Mouse (Mus musculus): ENCODE measurements around the gene Hes7.

The Hes7 gene

DNA sequence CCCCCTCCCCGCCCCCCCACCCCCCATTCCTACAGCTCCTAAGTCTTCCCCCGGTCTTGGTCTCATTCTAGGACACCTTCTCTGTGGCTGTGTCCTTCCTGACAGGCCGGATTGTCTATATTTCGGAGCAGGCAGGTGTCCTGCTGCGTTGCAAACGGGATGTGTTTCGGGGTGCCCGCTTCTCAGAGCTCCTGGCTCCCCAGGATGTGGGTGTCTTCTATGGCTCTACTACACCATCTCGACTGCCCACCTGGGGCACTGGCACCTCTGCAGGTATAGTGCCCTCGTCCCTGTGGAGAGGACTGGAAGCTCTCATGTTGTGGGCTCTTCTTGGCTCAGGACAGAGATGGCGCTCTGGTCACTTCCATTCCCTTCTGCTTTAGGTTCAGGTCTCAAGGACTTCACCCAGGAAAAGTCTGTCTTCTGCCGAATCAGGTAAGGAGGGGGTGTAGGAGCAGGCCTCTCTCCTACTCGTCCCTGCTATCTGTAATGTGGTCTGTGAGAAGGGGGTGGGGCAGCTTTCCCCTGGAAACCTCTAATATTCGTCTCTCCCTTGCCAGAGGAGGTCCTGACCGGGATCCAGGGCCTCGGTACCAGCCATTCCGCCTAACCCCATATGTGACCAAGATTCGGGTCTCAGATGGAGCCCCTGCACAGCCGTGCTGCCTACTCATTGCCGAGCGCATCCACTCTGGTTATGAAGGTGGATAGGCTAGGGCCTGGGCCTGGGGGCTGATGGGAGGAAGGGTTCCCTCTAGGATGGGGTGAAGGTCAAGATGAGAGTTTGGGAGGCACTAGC, 18.4 kb upstream of the Hes7 start:
- DNase-seq (ENCODE audit: low read depth, low spot score), result peak; percentile 12

DNA sequence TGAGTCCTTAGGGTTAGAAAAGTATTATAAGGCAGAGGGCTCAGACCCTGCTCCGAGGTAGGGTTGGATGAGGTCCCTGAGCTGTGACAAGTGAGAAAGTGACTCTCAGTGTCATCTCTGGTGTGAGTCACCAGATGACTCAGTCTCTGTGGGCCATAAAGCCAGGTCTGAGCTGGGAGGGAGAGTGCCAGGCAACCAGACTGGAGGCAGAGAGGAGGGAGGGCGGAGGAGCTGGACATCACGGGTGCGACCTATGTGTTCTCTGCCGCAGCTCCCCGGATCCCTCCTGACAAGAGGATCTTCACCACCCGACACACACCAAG, 17.8 kb upstream of the Hes7 start:
- peak; percentile 11 for DNase-seq (ENCODE audit: low read depth, low spot score)

- DNase-seq (ENCODE audit: low read depth, low spot score), result no peak
Observed at GRCm38 (mm10) chr11:69103121-69103520, 17.1 kb upstream of the Hes7 start.

- peak; percentile 4 for DNase-seq (ENCODE audit: low read depth, low spot score)
Observed at GRCm38 (mm10) chr11:69103531-69104435, 16.4 kb upstream of the Hes7 start.

GRCm38 (mm10) chr11:69104487-69104886, 15.7 kb upstream of the Hes7 start:
- DNase-seq (ENCODE audit: low read depth, low spot score), result no peak

- no peak for DNase-seq (ENCODE audit: low read depth, low spot score)
Observed at GRCm38 (mm10) chr11:69105227-69105626, 15.0 kb upstream of the Hes7 start.

GRCm38 (mm10) chr11:69105796-69106195, 14.4 kb upstream of the Hes7 start:
- no peak for DNase-seq (ENCODE audit: low read depth, low spot score)

DNA sequence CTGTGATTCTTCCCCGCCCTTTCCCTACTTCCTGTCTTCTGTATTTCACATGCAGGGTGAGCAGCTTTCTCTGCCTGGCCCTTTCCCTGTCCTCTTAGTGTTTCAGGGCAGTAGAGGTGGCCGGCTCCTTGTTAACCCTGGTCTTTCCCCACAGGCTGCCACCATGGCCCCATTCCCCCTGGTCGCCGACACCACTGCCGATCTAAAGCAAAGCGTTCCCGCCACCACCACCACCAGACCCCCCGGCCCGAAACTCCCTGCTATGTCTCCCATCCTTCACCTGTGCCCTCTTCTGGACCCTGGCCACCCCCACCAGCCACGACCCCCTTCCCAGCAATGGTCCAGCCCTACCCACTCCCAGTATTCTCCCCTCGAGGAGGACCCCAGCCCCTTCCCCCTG, 13.9 kb upstream of the Hes7 start:
- no peak for DNase-seq (ENCODE audit: low read depth, low spot score)

DNA sequence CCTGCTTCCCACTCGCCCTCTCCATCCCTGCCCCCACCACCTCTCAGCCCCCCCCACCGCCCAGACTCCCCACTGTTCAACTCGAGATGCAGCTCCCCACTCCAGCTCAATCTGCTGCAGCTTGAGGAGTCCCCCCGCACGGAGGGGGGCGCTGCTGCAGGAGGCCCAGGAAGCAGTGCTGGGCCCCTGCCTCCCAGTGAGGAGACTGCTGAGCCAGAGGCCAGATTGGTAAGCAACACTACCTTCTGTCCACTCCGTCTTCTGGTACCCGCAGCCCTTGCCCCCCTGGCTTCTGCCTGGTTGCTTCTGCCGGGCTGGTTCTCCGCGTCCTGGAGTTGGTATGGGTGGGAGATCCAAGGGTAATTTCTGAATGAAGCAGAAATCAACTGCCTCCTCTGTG, 13.4 kb upstream of the Hes7 start:
- DNase-seq (ENCODE audit: low read depth, low spot score), result no peak

- DNase-seq (ENCODE audit: low read depth, low spot score), result no peak
Observed at GRCm38 (mm10) chr11:69107676-69108075, 12.5 kb upstream of the Hes7 start.

DNA sequence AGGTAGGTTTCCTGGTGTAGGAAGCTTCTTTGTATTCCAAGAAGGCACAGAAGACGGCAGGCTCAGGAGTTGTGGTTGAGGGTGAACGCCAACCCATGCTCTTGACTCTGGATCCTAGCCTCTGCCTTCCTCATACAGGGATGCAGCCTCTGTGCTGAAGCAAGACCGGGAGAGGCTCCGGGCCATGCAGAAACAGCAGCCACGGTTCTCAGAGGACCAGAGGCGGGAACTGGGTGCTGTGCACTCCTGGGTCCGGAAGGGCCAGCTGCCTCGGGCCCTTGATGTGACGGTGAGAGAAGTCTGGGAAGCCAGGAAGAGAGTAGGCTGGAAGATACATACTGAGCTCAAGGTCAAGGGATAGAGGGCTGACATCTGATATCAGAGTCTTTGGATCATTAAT, 12.0 kb upstream of the Hes7 start:
- DNase-seq (ENCODE audit: low read depth, low spot score), result no peak

GRCm38 (mm10) chr11:69109032-69109900, 10.9 kb upstream of the Hes7 start:
- DNase-seq (ENCODE audit: low read depth, low spot score), result no peak

- peak; percentile 88 for DNase-seq (ENCODE audit: low read depth, low spot score)
Observed at GRCm38 (mm10) chr11:69110319-69111046, 9.7 kb upstream of the Hes7 start.

- no peak for DNase-seq (ENCODE audit: low read depth, low spot score)
Observed at GRCm38 (mm10) chr11:69111051-69111810, 9.0 kb upstream of the Hes7 start.

- DNase-seq (ENCODE audit: low read depth, low spot score), result no peak
Observed at GRCm38 (mm10) chr11:69111865-69112264, 8.3 kb upstream of the Hes7 start.

DNA sequence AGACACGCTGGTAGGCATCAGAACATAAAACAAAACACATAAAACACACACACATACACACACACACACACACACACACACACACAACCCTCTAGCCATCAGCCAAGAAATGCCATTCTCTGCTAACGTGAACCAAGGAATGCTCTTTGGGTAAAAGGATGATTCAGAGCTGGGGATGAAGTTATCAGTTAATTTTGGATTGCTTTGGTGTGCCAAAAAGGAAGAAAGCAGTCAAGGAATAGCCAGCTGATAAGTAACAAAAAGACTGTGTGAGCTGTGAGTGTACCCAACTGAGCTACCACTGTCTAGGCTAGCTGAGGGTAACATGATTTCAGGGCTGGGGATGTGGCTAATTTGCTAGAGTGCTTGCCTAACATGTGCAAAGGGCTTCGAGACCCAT, 6.2 kb upstream of the Hes7 start:
- DNase-seq (ENCODE audit: low read depth, low spot score), result no peak

- DNase-seq (ENCODE audit: low read depth, low spot score), result no peak
Observed at GRCm38 (mm10) chr11:69114621-69115020, 5.6 kb upstream of the Hes7 start.

DNA sequence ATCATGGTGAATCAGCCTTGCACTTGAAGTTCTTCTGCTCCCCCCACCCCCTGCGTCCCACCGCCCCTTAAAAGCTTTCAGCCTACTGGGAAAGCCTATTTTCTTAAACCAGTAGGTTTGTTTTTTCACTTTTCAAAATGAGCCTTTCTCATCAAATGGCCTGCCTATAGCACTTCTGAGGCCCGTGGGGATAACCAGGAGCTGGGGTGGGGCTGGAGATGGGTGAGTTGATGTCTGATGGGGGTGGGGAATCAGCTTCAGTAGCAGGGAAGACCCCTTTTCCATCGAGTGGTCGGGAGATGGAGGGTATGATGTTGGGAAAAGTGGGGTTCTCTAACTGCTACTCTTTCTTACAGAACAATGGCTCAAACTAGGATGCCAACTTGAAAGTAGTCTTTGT, 3.4 kb upstream of the Hes7 start:
- no peak for DNase-seq (ENCODE audit: low read depth, low spot score)

DNA sequence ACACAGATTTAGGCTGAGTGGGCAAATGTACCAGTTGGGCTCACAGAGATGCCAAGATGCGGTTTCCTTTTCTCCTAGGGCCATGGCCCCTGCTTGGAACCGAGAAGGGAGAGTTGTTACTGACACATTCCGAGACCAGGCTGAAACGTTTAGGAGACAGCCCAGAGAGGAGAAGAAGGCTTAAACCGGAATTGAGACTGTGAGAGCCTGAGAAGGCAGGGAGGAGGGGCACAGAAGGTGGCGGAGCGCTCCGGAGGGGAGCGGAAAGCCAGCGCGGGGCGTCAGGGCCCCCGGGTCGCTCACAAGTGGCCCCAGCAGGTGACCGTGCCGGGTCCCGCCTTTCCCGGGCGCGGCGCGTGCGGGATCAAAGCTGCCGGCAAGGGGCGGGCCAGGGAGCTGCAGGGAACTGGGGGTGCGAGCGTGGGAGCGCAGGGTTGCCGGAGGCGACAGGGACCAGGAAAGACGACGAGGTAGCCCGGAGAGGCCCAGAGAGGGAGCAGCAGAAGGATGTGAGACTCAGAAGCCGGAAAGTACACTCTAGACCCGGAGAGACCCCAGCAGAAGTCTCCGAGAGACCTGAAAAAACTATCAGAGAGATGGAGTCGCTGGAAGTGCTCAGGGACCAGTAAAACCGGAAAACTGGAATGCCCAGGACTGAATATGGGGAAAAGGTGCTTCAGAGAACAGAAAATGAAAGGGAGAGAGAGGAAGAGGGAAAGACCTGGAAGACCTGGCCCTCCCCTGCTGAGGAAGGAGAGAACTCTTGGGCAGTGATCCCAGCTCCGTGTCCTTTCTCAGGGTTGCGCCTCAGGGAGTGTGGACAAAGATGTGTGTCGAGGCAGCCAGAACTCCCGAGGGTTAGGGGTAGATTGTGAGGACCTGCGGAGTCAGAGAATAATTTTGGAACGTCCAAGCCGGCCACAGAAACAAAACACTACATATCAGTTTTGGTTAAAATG, 2.2 kb upstream of the Hes7 start:
- DNase-seq (ENCODE audit: low read depth, low spot score), result peak; percentile 72
